Mouse (Mus musculus) bone marrow, adult 2 months (tissue): Measurements from ENCODE around the gene Ppm1n. TPM values are rescaled to one million over a fixed set of nuclear protein-coding genes. Genes with fewer than 3 reads are reported as not detected.
A peak's percentile ranks its signal among the peaks of the same experiment; 100 is the strongest.

Source experiments
- H3K27ac ChIP-seq: fragments of 200-500 bp; 2 replicates; pipeline ENCODE4 v1.5.1; 2012; ENCODE audit warnings: low read depth, mild to moderate bottlenecking, control low read depth, inconsistent platforms, low read length; ENCODE audit not compliant: control insufficient read depth, poor library complexity, insufficient read depth
- H3K4me1 ChIP-seq: fragments of 200-500 bp; 2 replicates; pipeline ENCODE4 v1.6.1; 2011; ENCODE audit warnings: low read length; ENCODE audit not compliant: control insufficient read depth, insufficient read depth
- H3K4me3 ChIP-seq: fragments of 200-500 bp; replicated peaks from 2 replicates; pipeline ENCODE3; 2011; ENCODE audit warnings: mild to moderate bottlenecking, low read depth, low read length, control low read depth; ENCODE audit not compliant: control insufficient read depth
- CTCF ChIP-seq: fragments of 200-500 bp; IDR thresholded peaks from 2 replicates; pipeline ENCODE4 v1.5.1; 2011; ENCODE audit warnings: low read length, control low read depth; ENCODE audit not compliant: control insufficient read depth, insufficient read depth
- POLR2A ChIP-seq: fragments of 200-500 bp; IDR thresholded peaks from 2 replicates; pipeline ENCODE4 v1.6.1; 2011; ENCODE audit warnings: low read depth, mild to moderate bottlenecking, control low read depth, low read length, borderline replicate concordance; ENCODE audit not compliant: control insufficient read depth
- WGBS: fragments of 180-500 bp; shearing (Covaris S2); methylation state at CpG from one replicate; pipeline ENCODE4 v1.1.7; 2018; 5-methylcytosine and 5-hydroxymethylcytosine counted together
- polyA plus RNA-seq: library from polyadenylated mRNA; stranded (reverse); fragments of >200 nt; gene quantifications from 2 replicates; pipeline ENCODE4 v1.2.4, GENCODE M21; 2011; ENCODE audit warnings: low replicate concordance; ENCODE audit not compliant: missing spikeins, insufficient read depth, insufficient read length

Ppm1n gene
- polyA plus RNA-seq, 1 experiment: not detected

- Histone ChIP-seq H3K27ac (no peak overlapping the region), H3K4me3 (no peak overlapping the region), H3K4me1 (peaks cover 5% of the 10 kb centered on the region)
- 59% methylated on average over 4 of the region's 4 CpGs for WGBS
- TF ChIP-seq POLR2A (no peak), CTCF (no peak)
Observed at GRCm38 (mm10) chr7:19311991-19312390, 32.1 kb upstream of the Ppm1n start.

GRCm38 (mm10) chr7:19309884-19310641 lies 30.2 kb upstream of the Ppm1n start, which contains the start of gene Fosb:
Gene Fosb (minus strand): TSS chr7:19310051.
- Histone ChIP-seq H3K27ac (peak within 1 kb of the TSS; percentile 57; the same call in 1 of the 2 replicates), H3K4me1 (no peaks in the 10 kb centered on the region; the same call in 1 of the 2 replicates), H3K4me3 (peak within 1 kb of the TSS; percentile 76)
- TF ChIP-seq POLR2A (no peak), CTCF (peak; percentile 18; the same call in 1 of the 2 replicates)
- under 1% methylated on average over 49 of the region's 49 CpGs for WGBS

DNA sequence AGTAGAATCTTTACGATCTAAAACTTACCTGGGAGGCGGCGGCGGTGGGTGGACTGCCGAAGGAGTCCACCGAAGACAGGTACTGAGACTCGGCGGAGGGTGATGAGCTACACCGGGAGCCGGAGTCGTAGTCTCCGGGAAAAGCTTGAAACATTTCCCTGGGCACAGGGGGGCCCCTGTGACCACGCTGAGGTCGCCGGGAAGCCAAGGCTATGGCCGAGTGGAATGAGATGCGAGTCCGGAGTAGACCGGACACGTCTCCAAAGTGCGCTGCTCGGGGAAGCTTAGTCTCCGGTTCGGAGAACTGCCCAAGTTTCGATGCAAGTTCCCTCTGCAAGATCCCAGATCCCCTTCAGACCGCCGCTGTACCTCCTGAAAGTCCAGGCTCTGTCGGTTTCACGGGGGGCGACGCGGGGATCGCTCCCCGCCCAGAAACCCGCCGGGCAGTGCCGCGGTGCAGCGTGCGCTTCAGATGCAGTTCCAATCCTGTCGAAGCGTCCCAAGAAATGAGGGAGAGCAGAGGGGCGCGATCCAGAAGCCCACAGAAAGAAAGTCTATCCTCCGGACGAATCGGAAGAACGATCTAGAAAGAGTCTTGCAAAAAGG lies 29.5 kb upstream of the Ppm1n start:
- under 1% methylated on average over 48 of the region's 48 CpGs for WGBS
- TF ChIP-seq CTCF: no peak
- Histone ChIP-seq H3K27ac (no peak overlapping the region; the same call in 1 of the 2 replicates), H3K4me3 (peak overlapping the region; percentile 51), H3K4me1 (no peaks in the 10 kb centered on the region; the same call in 1 of the 2 replicates)

- H3K4me3 ChIP-seq: peak overlapping the region; percentile 76
- under 1% methylated on average over 58 of the region's 58 CpGs for WGBS
- no peaks in the 10 kb centered on the region; the same call in 1 of the 2 replicates for H3K4me1 ChIP-seq
- H3K27ac ChIP-seq: peak overlapping the region; percentile 23
- TF ChIP-seq CTCF: no peak
- TF ChIP-seq POLR2A: peak; percentile 28; the same call in 1 of the 2 replicates
Observed at GRCm38 (mm10) chr7:19308454-19309277, 28.8 kb upstream of the Ppm1n start.

DNA sequence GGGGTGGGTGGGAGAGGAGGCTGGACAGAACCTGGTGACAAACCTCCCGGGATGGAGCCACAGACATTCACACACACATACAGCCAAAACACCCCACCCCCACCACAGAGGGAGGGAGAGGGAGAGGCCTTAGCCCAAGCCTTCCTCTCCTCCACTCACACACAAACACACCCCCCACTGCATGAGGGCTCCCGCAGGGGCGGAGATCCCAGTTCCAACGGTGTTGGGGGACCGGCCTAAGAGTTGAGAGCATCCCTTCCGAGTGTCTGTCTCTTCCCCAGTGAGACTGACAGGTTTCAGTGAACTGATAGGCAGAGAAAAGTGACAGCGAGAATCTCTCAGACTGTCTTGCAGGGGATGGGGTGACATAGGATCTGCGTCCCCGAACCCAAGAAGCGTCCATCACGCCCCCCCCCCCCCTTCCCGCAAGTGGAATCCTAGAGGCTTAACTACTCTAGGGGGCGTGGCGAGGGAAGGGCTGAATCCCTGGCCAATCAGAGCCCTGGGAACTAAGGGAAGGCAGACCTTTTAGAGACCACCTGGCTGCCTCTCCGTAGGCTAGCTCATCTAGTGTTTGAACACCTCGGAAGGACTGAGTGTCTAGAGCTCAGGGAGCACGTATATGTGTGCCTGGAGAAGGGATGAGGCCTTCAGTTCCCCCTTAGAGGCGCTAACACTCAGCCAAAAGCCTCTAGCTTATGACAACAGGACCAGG lies 28.0 kb upstream of the Ppm1n start:
- 3% methylated on average over 18 of the region's 18 CpGs for WGBS
- no peaks in the 10 kb centered on the region; the same call in 1 of the 2 replicates for H3K4me1 ChIP-seq
- TF ChIP-seq POLR2A (no peak), CTCF (no peak)
- H3K4me3 ChIP-seq: peak overlapping the region; percentile 76
- H3K27ac ChIP-seq: peak overlapping the region; percentile 23

DNA sequence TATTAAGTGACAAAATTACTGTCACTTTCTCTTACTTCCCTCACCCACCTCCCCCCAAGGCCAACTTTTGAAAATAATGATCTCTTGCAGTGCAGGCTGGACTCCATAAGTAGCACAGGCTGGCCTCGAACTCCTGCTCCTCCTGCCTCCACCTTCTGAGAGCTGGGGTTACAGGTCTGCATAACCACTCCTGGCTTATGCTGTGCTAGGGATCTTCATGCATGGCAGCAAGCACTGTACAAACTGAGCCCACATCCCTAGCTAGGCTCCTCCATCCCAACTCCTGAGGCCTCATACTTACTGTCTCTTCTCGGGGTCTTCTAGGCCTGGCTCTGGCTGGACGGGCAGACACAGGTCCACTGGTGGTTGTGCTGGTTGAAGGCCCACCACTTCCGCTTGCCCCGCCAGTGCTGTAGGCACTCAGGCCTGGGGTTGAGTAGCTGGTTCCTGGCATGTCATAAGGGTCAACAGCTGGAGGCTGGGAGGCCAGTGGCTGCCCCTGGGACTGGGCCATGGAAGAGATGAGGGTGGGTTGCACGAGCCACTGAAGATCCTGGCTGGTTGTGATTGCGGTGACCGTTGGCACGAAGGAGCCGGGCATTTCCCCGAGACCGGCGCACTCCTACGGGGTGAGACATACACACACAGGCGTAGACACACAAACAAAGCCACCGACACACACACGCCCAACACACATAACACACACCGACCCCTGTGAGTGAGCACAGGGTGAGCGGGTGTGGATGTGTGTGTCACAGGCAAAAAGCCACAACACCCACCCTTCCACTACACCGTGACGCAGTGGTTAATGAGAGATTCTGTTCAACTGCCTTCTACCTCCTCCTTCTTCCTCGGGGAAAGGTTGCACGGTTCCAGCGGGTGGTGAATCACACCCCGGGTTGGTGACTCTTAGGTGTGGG lies 27.2 kb upstream of the Ppm1n start:
- 84% methylated on average over 25 of the region's 25 CpGs for WGBS
- H3K4me3 ChIP-seq: no peak overlapping the region
- TF ChIP-seq CTCF: no peak
- TF ChIP-seq POLR2A: no peak
- H3K4me1 ChIP-seq: no peaks in the 10 kb centered on the region; the same call in 1 of the 2 replicates
- no peak overlapping the region for H3K27ac ChIP-seq
